Mouse (Mus musculus): ENCODE data around the gene Gli2. TPM values are rescaled to one million over a fixed set of nuclear protein-coding genes. Genes with fewer than 3 reads are reported as not detected.

Gli2 gene
- polyA plus RNA-seq, 1 experiment from 2014 or later = 0.22 TPM

GRCm38 (mm10) chr1:118987538-118987937 is 65.9 kb downstream of the Gli2 start:
- no peaks in the 10 kb centered on the region for H3K36me3 ChIP-seq
- 73% methylated on average over 11 of the region's 11 CpGs for WGBS (ENCODE audit: insufficient replicate concordance)
- H3K9me3 ChIP-seq (replicated peaks) = no peaks in the 10 kb centered on the region
- H3K27me3 ChIP-seq = no peaks in the 10 kb centered on the region
- H3K4me3 ChIP-seq (replicated peaks) = no peak overlapping the region
- peaks cover 6% of the 10 kb centered on the region for H3K4me1 ChIP-seq (replicated peaks)
- H3K4me2 ChIP-seq = no peak overlapping the region
- DNase-seq (no peak), ATAC-seq (ENCODE audit: low read depth) (no peak)
- no peak overlapping the region for H3K9ac ChIP-seq
- H3K27ac ChIP-seq = no peak overlapping the region

GRCm38 (mm10) chr1:118983389-118983788 is 70.0 kb downstream of the Gli2 start:
- DNase-seq (no peak), ATAC-seq (ENCODE audit: low read depth) (no peak)
- H3K9ac ChIP-seq = no peak overlapping the region
- H3K27ac ChIP-seq = no peak overlapping the region
- no peak overlapping the region for H3K4me2 ChIP-seq
- WGBS (ENCODE audit: insufficient replicate concordance) = 53% methylated on average over 2 of the region's 2 CpGs
- H3K36me3 ChIP-seq = no peaks in the 10 kb centered on the region
- peaks cover 6% of the 10 kb centered on the region for H3K4me1 ChIP-seq (replicated peaks)
- no peak overlapping the region for H3K4me3 ChIP-seq (replicated peaks)
- H3K27me3 ChIP-seq = no peaks in the 10 kb centered on the region
- no peaks in the 10 kb centered on the region for H3K9me3 ChIP-seq (replicated peaks)

- Histone ChIP-seq H3K4me1 (replicated peaks) (peaks cover 6% of the 10 kb centered on the region), H3K4me2 (no peak overlapping the region), H3K36me3 (no peaks in the 10 kb centered on the region), H3K9ac (no peak overlapping the region), H3K27me3 (no peaks in the 10 kb centered on the region), H3K4me3 (replicated peaks) (no peak overlapping the region), H3K27ac (no peak overlapping the region; the same call in 1 of the 2 replicates), H3K9me3 (replicated peaks) (no peaks in the 10 kb centered on the region)
- DNase-seq (no peak), ATAC-seq (ENCODE audit: low read depth) (no peak)
- WGBS (ENCODE audit: insufficient replicate concordance) = 26% methylated on average over 5 of the region's 5 CpGs
Observed at GRCm38 (mm10) chr1:118982805-118983211, 70.6 kb downstream of the Gli2 start.

GRCm38 (mm10) chr1:118981943-118982804 is 71.2 kb downstream of the Gli2 start:
- Histone ChIP-seq H3K27ac (no peak overlapping the region; the same call in 1 of the 2 replicates), H3K9ac (no peak overlapping the region), H3K4me1 (replicated peaks) (peaks cover 6% of the 10 kb centered on the region), H3K27me3 (no peaks in the 10 kb centered on the region), H3K4me2 (no peak overlapping the region), H3K36me3 (no peaks in the 10 kb centered on the region), H3K4me3 (replicated peaks) (no peak overlapping the region), H3K9me3 (replicated peaks) (no peaks in the 10 kb centered on the region)
- WGBS (ENCODE audit: insufficient replicate concordance) = 42% methylated on average over 16 of the region's 16 CpGs
- no peak for DNase-seq
- ATAC-seq (ENCODE audit: low read depth) = no peak

- Histone ChIP-seq H3K9me3 (replicated peaks) (no peaks in the 10 kb centered on the region), H3K4me3 (replicated peaks) (no peak overlapping the region), H3K27me3 (no peaks in the 10 kb centered on the region), H3K4me1 (replicated peaks) (peaks cover 6% of the 10 kb centered on the region), H3K36me3 (no peaks in the 10 kb centered on the region), H3K4me2 (no peak overlapping the region), H3K9ac (no peak overlapping the region), H3K27ac (no peak overlapping the region)
- DNase-seq (no peak), ATAC-seq (ENCODE audit: low read depth) (no peak)
- 58% methylated on average over 7 of the region's 7 CpGs for WGBS (ENCODE audit: insufficient replicate concordance)
Observed at GRCm38 (mm10) chr1:118980636-118981035, 72.8 kb downstream of the Gli2 start.

- no peaks in the 10 kb centered on the region for H3K4me1 ChIP-seq (replicated peaks)
- 64% methylated on average over 9 of the region's 9 CpGs for WGBS (ENCODE audit: insufficient replicate concordance)
- H3K4me2 ChIP-seq = no peak overlapping the region
- H3K9ac ChIP-seq = no peak overlapping the region
- H3K36me3 ChIP-seq = no peaks in the 10 kb centered on the region
- no peak overlapping the region; the same call in 1 of the 2 replicates for H3K27ac ChIP-seq
- ATAC-seq (ENCODE audit: low read depth) (no peak), DNase-seq (no peak)
- no peaks in the 10 kb centered on the region for H3K27me3 ChIP-seq
- H3K9me3 ChIP-seq (replicated peaks) = no peaks in the 10 kb centered on the region
- no peak overlapping the region for H3K4me3 ChIP-seq (replicated peaks)
Observed at GRCm38 (mm10) chr1:118976596-118976995, 76.8 kb downstream of the Gli2 start.

GRCm38 (mm10) chr1:118975376-118975775 is 78.0 kb downstream of the Gli2 start:
- 31% methylated on average over 3 of the region's 3 CpGs for WGBS (ENCODE audit: insufficient replicate concordance)
- no peak overlapping the region for H3K4me3 ChIP-seq (replicated peaks)
- no peaks in the 10 kb centered on the region for H3K9me3 ChIP-seq (replicated peaks)
- DNase-seq (no peak), ATAC-seq (ENCODE audit: low read depth) (no peak)
- no peak overlapping the region for H3K4me2 ChIP-seq
- no peak overlapping the region for H3K27ac ChIP-seq
- H3K4me1 ChIP-seq (replicated peaks) = no peaks in the 10 kb centered on the region
- no peak overlapping the region for H3K9ac ChIP-seq
- no peaks in the 10 kb centered on the region for H3K27me3 ChIP-seq
- H3K36me3 ChIP-seq = no peaks in the 10 kb centered on the region

GRCm38 (mm10) chr1:118970068-118970467 is 83.4 kb downstream of the Gli2 start:
- H3K27ac ChIP-seq = no peak overlapping the region
- no peaks in the 10 kb centered on the region for H3K9me3 ChIP-seq (replicated peaks)
- no peaks in the 10 kb centered on the region for H3K4me1 ChIP-seq (replicated peaks)
- H3K9ac ChIP-seq = no peak overlapping the region
- DNase-seq = no peak
- no peaks in the 10 kb centered on the region for H3K27me3 ChIP-seq
- no peak for ATAC-seq (ENCODE audit: low read depth)
- no peak overlapping the region for H3K4me2 ChIP-seq
- no peaks in the 10 kb centered on the region for H3K36me3 ChIP-seq
- 64% methylated on average over 3 of the region's 3 CpGs for WGBS (ENCODE audit: insufficient replicate concordance)
- no peak overlapping the region for H3K4me3 ChIP-seq (replicated peaks)

- DNase-seq = no peak
- WGBS (ENCODE audit: insufficient replicate concordance) = 65% methylated on average over 11 of the region's 11 CpGs
- H3K4me2 ChIP-seq = no peak overlapping the region
Observed at GRCm38 (mm10) chr1:118969409-118969808, 84.0 kb downstream of the Gli2 start.

GRCm38 (mm10) chr1:118968661-118969179 is 84.7 kb downstream of the Gli2 start:
- Histone ChIP-seq H3K9me3 (replicated peaks) (no peaks in the 10 kb centered on the region), H3K27me3 (no peaks in the 10 kb centered on the region), H3K4me1 (replicated peaks) (no peaks in the 10 kb centered on the region), H3K36me3 (no peaks in the 10 kb centered on the region), H3K27ac (no peak overlapping the region), H3K9ac (no peak overlapping the region), H3K4me3 (replicated peaks) (no peak overlapping the region), H3K4me2 (no peak overlapping the region)
- WGBS (ENCODE audit: insufficient replicate concordance) = 11% methylated on average over 5 of the region's 5 CpGs
- DNase-seq (no peak), ATAC-seq (ENCODE audit: low read depth) (no peak)

More at GRCm38 (mm10) chr1:118969409-118969808, 84.0 kb downstream of the Gli2 start:
- H3K36me3 ChIP-seq = no peaks in the 10 kb centered on the region
- H3K4me1 ChIP-seq (replicated peaks) = no peaks in the 10 kb centered on the region
- H3K4me3 ChIP-seq (replicated peaks) = no peak overlapping the region
- H3K27me3 ChIP-seq = no peaks in the 10 kb centered on the region
- H3K27ac ChIP-seq = no peak overlapping the region
- H3K9me3 ChIP-seq (replicated peaks) = no peaks in the 10 kb centered on the region
- ATAC-seq (ENCODE audit: low read depth) = no peak
- no peak overlapping the region for H3K9ac ChIP-seq

GRCm38 (mm10) chr1:118967976-118968375 is 85.4 kb downstream of the Gli2 start:
- Histone ChIP-seq H3K4me1 (replicated peaks) (no peaks in the 10 kb centered on the region), H3K9me3 (replicated peaks) (no peaks in the 10 kb centered on the region), H3K27me3 (no peaks in the 10 kb centered on the region), H3K4me3 (replicated peaks) (no peak overlapping the region), H3K9ac (no peak overlapping the region), H3K4me2 (no peak overlapping the region), H3K27ac (no peak overlapping the region), H3K36me3 (no peaks in the 10 kb centered on the region)
- ATAC-seq (ENCODE audit: low read depth) = no peak
- 67% methylated on average over 3 of the region's 3 CpGs for WGBS (ENCODE audit: insufficient replicate concordance)
- DNase-seq = no peak

- Histone ChIP-seq H3K27ac (no peak overlapping the region), H3K4me3 (replicated peaks) (no peak overlapping the region), H3K36me3 (no peaks in the 10 kb centered on the region), H3K4me2 (no peak overlapping the region), H3K9ac (no peak overlapping the region), H3K9me3 (replicated peaks) (no peaks in the 10 kb centered on the region), H3K27me3 (no peaks in the 10 kb centered on the region), H3K4me1 (replicated peaks) (no peaks in the 10 kb centered on the region)
- 52% methylated on average over 3 of the region's 3 CpGs for WGBS (ENCODE audit: insufficient replicate concordance)
- no peak for DNase-seq
- no peak for ATAC-seq (ENCODE audit: low read depth)
Observed at GRCm38 (mm10) chr1:118967281-118967680, 86.1 kb downstream of the Gli2 start.
